Mouse (Mus musculus): Measurements from ENCODE around the gene Pafah1b2.

DNA sequence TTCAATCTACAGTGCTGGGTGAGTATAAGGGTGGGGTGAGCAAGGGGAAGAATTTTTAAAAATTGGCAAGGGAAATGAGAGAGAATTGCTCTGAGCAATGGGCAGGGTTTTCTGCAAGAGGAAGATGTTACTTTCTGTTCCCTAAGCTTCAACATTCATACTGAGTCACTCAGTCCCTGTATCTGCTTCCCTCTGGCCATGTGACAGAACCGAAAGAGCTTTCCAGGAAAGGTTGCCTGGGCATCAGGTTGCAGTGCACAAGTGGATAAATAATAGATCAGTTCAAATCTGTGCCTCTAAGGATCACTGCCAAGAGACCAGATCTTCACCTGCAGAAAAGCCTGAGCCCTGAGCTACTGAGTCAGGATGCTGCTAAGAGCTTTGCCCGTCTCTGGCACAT, 50.6 kb downstream of the Pafah1b2 start:
- no peak for TF ChIP-seq CTCF (IDR thresholded peaks at IDR 0.05; ENCODE audit: borderline replicate concordance, insufficient read depth, low read depth, low read length)
- no peak for TF ChIP-seq POLR2A (IDR thresholded peaks at IDR 0.05; ENCODE audit: borderline replicate concordance, insufficient read depth, low read length)
